Mouse (Mus musculus) testis, adult 2 months (tissue): ENCODE data around the gene 9530077C05Rik.

ENCODE experiments used
- CTCF ChIP-seq: fragments of 200-500 bp; IDR thresholded peaks from 2 replicates; pipeline ENCODE4 v1.5.1; 2012; ENCODE audit warnings: low read depth, mild to moderate bottlenecking, inconsistent platforms, low read length, moderate library complexity; ENCODE audit not compliant: control insufficient read depth, insufficient read depth, insufficient replicate concordance
- POLR2A ChIP-seq: fragments of 200-500 bp; IDR thresholded peaks from 2 replicates; pipeline ENCODE4 v1.6.1; 2012; ENCODE audit warnings: low read depth, mild to moderate bottlenecking, inconsistent platforms, low read length, moderate library complexity; ENCODE audit not compliant: control insufficient read depth

DNA sequence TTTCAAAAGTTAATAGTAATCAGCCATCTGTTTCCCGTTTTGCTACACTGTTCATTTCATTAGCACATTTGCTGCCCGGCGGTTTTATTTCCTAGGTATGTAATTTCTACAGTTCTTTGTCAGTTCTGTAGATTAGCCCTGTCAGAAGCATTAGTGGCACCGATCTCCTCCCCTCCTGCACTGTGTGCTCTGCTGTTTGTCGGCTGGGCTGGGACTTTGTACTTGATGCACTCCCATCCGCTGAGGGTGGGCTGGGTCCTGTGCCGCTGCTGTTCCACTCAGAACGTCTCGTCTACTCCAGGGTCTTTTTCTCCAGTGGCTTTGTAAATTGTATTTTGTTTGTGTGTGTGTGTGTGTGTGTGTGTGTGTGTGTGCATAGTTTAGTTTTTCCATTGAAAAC is 77.7 kb downstream of the 9530077C05Rik start:
- TF ChIP-seq CTCF (no peak), POLR2A (no peak)
